Mouse (Mus musculus) large intestine, adult 2 months (tissue): Measurements from ENCODE around the gene Gm14214. TPM values are rescaled to one million over a fixed set of nuclear protein-coding genes. Genes with fewer than 3 reads are reported as not detected.

ENCODE experiments used
- DNase-seq: peaks from one replicate; pipeline ENCODE4 v3.0.0-alpha.2; 2012; ENCODE audit warnings: low read depth, low spot score
- WGBS: fragments of 180-500 bp; shearing (Covaris S2); methylation state at CpG from one replicate; pipeline ENCODE4 v1.1.7; 2018; 5-methylcytosine and 5-hydroxymethylcytosine counted together
- polyA plus RNA-seq: library from polyadenylated mRNA; depleted of rRNA; stranded (reverse); fragments of >200 nt; gene quantifications from 2 replicates; pipeline ENCODE4 v1.2.3, GENCODE M21; 2012; rRNA removed

Gm14214 gene
- polyA plus RNA-seq, result not detected in 2 replicates

DNA sequence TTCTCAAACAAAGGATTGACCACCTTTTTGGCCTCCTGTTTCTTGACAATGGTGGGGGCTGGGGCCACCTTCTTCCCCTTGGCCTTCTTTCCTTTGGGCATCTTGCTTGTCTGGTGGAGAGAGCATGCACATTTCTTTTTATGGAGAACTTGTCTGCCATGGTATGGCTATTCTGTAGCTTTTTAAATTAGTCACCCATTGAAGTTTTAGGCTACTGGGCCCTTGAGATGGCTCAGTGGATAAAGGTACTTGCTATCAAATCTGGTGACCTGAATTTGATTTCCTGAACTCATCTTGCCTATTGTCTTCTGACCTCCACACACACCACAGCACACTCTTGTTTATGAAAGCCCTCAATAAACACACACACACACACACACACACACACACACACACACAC, at the start of gene Gm14214:
TSS of gene Gm14214 (minus strand) at position 101 of the 400 bp plus-strand sequence.
- no peak for DNase-seq

GRCm38 (mm10) chr2:154818599-154818998, 48.8 kb upstream of the Gm14214 start:
- DNase-seq, result no peak
- 53% methylated on average over 1 of the region's 1 CpGs for WGBS

DNA sequence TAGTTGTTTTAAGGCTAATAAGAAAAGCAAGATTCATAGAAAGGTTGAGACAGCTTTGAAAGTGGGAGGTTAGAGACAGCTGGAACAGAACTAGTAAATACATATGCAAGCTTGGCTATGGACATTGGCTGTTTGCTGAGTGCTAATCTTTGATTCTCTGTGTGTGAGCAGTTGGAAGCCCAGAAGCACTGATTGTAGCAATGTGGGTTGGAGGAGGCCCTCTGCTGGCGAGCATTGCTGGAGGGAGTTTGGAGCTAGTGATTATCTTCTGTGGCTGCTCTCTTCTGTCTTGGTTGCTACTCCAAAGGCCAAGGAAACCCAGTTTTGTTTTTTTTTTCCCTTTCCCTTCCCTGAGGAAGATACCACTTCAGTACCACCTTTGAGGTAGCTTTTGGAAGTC, 48.0 kb upstream of the Gm14214 start:
- DNase-seq, result no peak
- 27% methylated on average over 1 of the region's 1 CpGs for WGBS

GRCm38 (mm10) chr2:154817089-154817488, 47.3 kb upstream of the Gm14214 start:
- WGBS, result 48% methylated on average over 3 of the region's 3 CpGs
- DNase-seq, result no peak

DNA sequence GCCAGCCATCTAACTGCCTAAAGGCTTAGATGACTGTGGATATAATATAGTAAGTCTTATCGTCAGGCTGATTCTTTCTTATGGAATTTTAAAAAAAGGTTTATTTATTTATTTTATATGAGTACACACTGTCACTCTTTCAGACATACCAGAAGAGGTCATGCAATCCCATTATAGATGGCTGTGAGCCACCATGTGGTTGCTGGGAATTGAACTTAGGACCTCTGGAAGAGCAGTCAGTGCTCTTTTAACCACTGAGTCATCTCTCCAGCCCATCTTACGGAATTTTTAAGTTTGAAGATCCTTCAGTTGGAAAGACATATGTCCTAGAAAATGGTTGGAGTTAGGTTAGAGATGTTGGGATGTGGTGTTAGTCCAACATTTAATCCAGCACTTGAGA, 43.6 kb upstream of the Gm14214 start:
- 79% methylated on average over 2 of the region's 2 CpGs for WGBS
- DNase-seq, result no peak

- DNase-seq, result no peak
- WGBS, result 65% methylated on average over 1 of the region's 1 CpGs
Measured at GRCm38 (mm10) chr2:154810821-154811220, 41.0 kb upstream of the Gm14214 start.

DNA sequence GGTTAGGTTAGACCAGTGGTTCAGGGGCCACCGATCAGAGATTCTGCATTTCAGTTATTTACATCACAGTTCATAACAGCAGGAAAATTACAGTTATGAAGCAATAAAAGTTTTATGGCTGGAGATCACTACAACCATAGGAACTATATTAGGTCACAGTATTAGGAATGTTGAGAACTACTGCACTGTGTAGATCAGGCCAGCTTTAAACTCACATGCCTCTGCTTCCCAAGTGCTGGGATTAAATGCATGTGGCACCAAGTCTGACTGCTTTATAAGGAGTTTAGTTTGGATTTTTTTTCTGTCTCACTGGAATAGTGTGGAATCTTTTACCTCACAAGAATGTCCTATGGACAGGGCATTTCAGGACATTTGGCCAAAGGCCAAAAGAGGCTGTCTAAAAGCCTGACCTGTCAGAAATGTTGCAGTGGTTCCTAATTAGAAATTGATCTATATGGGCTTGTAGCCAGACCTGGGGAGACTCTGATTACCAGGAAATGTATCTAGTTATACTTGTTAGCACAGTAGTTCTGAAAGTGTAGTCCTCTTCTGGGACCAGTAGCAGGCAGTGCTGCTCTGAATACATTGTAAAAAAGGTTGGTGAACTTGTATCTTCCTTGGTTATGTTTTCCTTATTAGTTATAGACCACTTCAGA, 39.4 kb upstream of the Gm14214 start:
- DNase-seq, result no peak
- WGBS, result 13% methylated on average over 1 of the region's 1 CpGs

GRCm38 (mm10) chr2:154807689-154808088, 37.9 kb upstream of the Gm14214 start:
- 21% methylated on average over 1 of the region's 1 CpGs for WGBS
- no peak for DNase-seq

DNA sequence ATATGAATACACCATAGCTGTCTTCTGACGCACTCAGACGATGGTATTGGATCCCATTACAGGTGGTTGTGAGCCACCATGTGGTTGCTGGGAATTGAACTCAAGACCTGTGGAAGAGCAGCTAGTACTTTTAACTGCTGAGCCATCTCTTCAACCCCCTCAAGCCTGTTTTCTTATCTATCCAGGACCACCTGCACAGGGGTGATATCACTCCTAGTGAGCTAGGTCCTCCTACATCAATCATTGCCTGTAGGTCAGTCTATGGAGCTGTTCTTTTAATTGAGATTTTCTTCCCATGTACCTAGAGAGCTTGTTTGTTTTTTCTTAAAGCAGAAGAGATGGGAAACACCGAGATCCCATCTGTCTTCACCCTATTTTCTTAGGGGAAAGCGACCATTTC, 34.0 kb upstream of the Gm14214 start:
- WGBS, result 71% methylated on average over 4 of the region's 4 CpGs
- no peak for DNase-seq

GRCm38 (mm10) chr2:154803372-154803771, 33.5 kb upstream of the Gm14214 start:
- 78% methylated on average over 1 of the region's 1 CpGs for WGBS

GRCm38 (mm10) chr2:154791661-154792642, 22.1 kb upstream of the Gm14214 start:
- WGBS, result under 1% methylated on average over 67 of the region's 67 CpGs
- DNase-seq, result peak; percentile 51

More at GRCm38 (mm10) chr2:154803372-154803771, 33.5 kb upstream of the Gm14214 start:
- no peak for DNase-seq

- WGBS, result under 1% methylated on average over 88 of the region's 89 CpGs
- peak; percentile 92 for DNase-seq
Measured at GRCm38 (mm10) chr2:154790656-154791483, 21.0 kb upstream of the Gm14214 start, which contains the start of the genes Raly and a. Raly (plus strand) TSS chr2:154791096. a (plus strand) TSS chr2:154791402.

GRCm38 (mm10) chr2:154789977-154790655, 20.3 kb upstream of the Gm14214 start:
- 15% methylated on average over 14 of the region's 14 CpGs for WGBS
- DNase-seq, result no peak

- WGBS, result 79% methylated on average over 6 of the region's 6 CpGs
- no peak for DNase-seq
Measured at GRCm38 (mm10) chr2:154789381-154789780, 19.6 kb upstream of the Gm14214 start.

- 72% methylated on average over 11 of the region's 11 CpGs for WGBS
- no peak for DNase-seq
Measured at GRCm38 (mm10) chr2:154786776-154787175, 16.9 kb upstream of the Gm14214 start.

DNA sequence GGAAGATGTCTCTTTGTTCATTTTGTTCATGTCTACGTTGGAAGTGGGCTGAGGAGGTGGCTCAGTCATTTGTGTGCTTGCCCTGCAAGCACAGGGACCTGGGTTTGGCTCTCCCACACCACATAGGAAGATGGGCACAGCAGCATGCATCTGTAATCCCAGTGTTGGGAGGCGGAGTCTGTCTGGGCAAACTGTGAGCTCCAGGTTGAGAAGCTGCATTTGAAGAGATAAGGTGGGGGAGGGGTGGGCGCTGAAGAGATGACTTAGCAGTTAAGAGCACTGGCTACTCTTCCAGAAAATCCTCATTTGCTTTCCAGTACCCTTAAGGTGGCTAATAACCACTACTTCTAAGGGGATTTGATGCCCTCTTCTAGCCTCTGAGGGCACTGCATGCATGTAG, 16.4 kb upstream of the Gm14214 start:
- WGBS, result 64% methylated on average over 3 of the region's 3 CpGs
- no peak for DNase-seq

DNA sequence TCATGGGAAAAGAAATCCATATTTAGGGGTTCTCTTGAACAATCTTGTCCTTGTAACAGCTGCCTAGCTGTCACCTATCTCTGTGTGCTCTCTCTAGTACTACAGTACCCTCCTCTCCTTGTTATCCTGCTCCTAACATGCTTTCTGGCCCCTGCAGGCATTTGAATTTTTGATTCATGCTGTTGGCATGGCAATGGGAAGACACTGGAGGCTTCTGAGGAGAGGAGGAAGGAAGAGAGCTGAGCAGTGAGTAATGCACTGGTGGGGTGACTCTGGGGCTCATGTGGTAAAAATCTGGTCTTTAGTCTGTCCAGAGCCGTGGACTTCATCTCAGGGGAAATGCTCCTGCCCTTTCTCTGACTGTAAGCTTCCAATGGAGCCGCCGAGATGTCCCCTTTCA, 15.5 kb upstream of the Gm14214 start:
- no peak for DNase-seq
- 73% methylated on average over 3 of the region's 3 CpGs for WGBS

GRCm38 (mm10) chr2:154782856-154783650, 13.2 kb upstream of the Gm14214 start:
- DNase-seq, result no peak
- WGBS, result 77% methylated on average over 17 of the region's 17 CpGs
